Mouse (Mus musculus) forebrain, embryonic 12.5 days (tissue): ENCODE measurements around the gene Ezr. TPM values are rescaled to one million over a fixed set of nuclear protein-coding genes. Genes with fewer than 3 reads are reported as not detected.
A peak's percentile ranks its signal among the peaks of the same experiment; 100 is the strongest.

Experiments
- ATAC-seq: fragments of 200-750 bp; cut with Nextera tagmentation; 2 replicates; pipeline ENCODE4 v1.8.0; 2017; ENCODE audit warnings: moderate TSS enrichment; ENCODE audit not compliant: low FRiP score
- H3K27ac ChIP-seq: fragments of 300-500 bp; sonication (generic); 2 replicates; pipeline ENCODE4 v1.5.1; 2016; ENCODE audit warnings: mild to moderate bottlenecking
- H3K27me3 ChIP-seq: fragments of 300-500 bp; sonication (generic); 2 replicates; pipeline ENCODE4 v1.6.1; 2016; ENCODE audit warnings: mild to moderate bottlenecking
- H3K36me3 ChIP-seq: fragments of 300-500 bp; sonication (generic); replicated peaks from 2 replicates; pipeline ENCODE4 v1.6.1; 2016; ENCODE audit warnings: mild to moderate bottlenecking
- H3K4me1 ChIP-seq: fragments of 300-500 bp; sonication (generic); 2 replicates; pipeline ENCODE4 v1.6.1; 2016
- H3K4me2 ChIP-seq: fragments of 300-500 bp; sonication (generic); 2 replicates; pipeline ENCODE4 v1.6.1; 2016; ENCODE audit warnings: mild to moderate bottlenecking, moderate library complexity
- H3K4me3 ChIP-seq: fragments of 300-500 bp; sonication (generic); replicated peaks from 2 replicates; pipeline ENCODE4 v1.5.1; 2016; ENCODE audit warnings: mild to moderate bottlenecking
- H3K9ac ChIP-seq: fragments of 300-500 bp; sonication (generic); 2 replicates; pipeline ENCODE4 v1.6.1; 2016; ENCODE audit warnings: mild to moderate bottlenecking
- H3K9me3 ChIP-seq: fragments of 300-500 bp; sonication (generic); 2 replicates; pipeline ENCODE4 v1.6.1; 2016
- WGBS: fragments of 180-500 bp; shearing (Covaris S2); methylation state at CpG from one replicate; pipeline ENCODE4 v1.1.7; 2016; 5-methylcytosine and 5-hydroxymethylcytosine counted together
- polyA plus RNA-seq: library from polyadenylated mRNA; unstranded; fragments of >200 nt; fragmentation: Nextera tagmentation; extraction: Ambion mirVana; gene quantifications from 2 replicates; pipeline ENCODE4 v1.2.1, GENCODE M21; 2016

The Ezr gene
- polyA plus RNA-seq, 1 experiment from 2014 or later: 122 TPM

DNA sequence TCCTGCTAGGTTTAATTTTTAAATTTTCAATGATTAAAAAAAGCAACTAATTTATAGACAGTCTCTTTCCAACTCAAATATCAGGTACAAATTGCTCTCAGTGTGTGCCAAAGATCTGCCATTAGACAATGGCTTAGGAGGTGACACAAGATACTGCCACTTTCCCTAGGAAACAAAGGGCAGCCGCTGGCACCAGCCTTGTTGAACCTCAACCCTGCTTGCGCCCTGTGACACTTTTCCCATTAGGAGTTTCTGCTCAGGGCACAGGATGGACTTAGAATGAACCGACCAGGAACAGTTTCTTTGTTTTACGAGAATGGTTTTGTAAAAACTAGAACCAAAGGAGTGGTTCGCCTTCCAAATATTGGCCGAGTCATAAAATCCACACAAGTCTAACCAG is 6.5 kb downstream of the Ezr start:
- no peak for ATAC-seq
- H3K9me3 ChIP-seq: no peaks in the 10 kb centered on the region
- H3K4me3 ChIP-seq: no peak overlapping the region
- H3K27ac ChIP-seq: no peak overlapping the region
- H3K36me3 ChIP-seq: no peaks in the 10 kb centered on the region
- H3K4me2 ChIP-seq: no peak overlapping the region
- 53% methylated on average over 6 of the region's 6 CpGs for WGBS
- H3K9ac ChIP-seq: no peak overlapping the region
- H3K27me3 ChIP-seq: peaks cover 15% of the 10 kb centered on the region; the same call in 1 of the 2 replicates
- peaks cover 37% of the 10 kb centered on the region for H3K4me1 ChIP-seq

GRCm38 (mm10) chr17:6775671-6776070 is 6.9 kb downstream of the Ezr start:
- Histone ChIP-seq H3K4me1 (peaks cover 33% of the 10 kb centered on the region), H3K9ac (no peak overlapping the region), H3K4me2 (no peak overlapping the region), H3K4me3 (no peak overlapping the region), H3K36me3 (no peaks in the 10 kb centered on the region), H3K9me3 (no peaks in the 10 kb centered on the region), H3K27me3 (peaks cover 12% of the 10 kb centered on the region; the same call in 1 of the 2 replicates), H3K27ac (no peak overlapping the region)
- 87% methylated on average over 4 of the region's 4 CpGs for WGBS
- no peak for ATAC-seq

DNA sequence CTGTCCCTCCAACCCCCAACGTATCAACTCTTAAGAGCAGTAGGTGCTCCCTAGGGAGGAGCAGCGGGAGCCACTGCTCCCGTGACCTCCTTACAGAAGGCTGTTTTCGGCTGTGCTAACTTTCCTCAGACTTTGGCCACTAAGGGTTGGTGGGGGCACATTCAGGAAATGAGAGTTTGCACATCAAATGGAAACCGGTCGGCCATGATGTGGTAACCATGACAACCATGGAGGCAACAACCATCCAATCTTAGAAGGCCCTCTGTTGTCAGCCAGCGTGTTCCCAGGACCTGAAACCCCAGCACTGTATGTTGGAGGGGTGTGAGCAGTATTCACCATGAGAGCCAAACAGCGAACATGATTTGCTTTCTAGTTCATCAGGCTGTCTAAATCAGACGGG is 7.4 kb downstream of the Ezr start:
- no peak overlapping the region for H3K4me3 ChIP-seq
- H3K27me3 ChIP-seq: peaks cover 9% of the 10 kb centered on the region; the same call in 1 of the 2 replicates
- H3K4me2 ChIP-seq: no peak overlapping the region
- no peaks in the 10 kb centered on the region for H3K36me3 ChIP-seq
- H3K27ac ChIP-seq: no peak overlapping the region
- H3K4me1 ChIP-seq: peaks cover 32% of the 10 kb centered on the region
- ATAC-seq: no peak
- WGBS: 85% methylated on average over 9 of the region's 9 CpGs
- no peak overlapping the region for H3K9ac ChIP-seq
- no peaks in the 10 kb centered on the region for H3K9me3 ChIP-seq

DNA sequence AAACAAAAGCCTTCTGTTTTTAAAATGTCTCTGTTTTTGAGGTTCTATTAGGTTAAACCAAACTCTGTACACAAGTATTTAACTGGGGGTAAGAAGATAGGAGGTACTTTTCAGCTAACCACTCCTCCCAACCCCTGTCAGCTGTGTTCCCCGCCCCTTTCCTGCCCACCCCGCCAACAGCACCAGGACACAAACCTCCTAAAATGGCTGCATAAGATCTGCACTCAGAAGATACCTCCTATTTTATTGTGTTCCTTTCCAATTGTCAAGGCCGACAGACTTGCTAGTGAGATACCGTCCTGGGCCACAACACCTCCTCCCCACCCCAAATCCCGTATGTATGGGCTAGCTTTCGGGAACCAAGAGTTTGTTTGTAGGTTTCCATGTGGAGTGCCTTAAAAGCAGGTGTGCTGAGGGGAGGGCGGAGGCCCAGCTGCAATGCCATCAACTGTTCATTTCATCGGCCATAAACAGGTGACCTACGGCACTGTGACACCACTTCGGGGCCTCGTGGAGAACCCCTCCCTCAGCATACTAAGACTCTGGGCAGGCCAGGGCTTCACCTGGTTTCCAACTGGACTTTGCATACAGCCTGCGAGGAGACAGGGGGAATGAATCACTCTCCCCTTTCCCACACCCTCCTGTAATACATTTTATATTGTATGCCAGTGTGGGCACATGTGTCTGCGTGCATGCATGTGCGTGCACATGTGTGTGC is 9.2 kb downstream of the Ezr start:
- no peak for ATAC-seq
- peaks cover 18% of the 10 kb centered on the region for H3K4me1 ChIP-seq
- no peak overlapping the region for H3K4me3 ChIP-seq

DNA sequence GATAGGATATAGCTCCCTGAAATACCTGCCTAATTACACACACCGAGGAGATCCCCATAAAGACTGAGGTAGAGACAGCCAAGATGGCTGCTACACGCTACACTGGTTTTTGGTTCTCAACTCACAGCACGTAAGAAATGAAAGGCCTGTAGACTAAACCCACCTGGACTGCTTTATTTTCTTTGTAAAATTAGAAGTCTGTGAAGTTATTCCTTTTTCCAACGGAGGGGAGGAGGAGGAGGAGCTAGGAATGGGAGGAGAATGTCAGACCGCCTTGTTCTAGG is 10.2 kb downstream of the Ezr start:
- Histone ChIP-seq H3K36me3 (no peaks in the 10 kb centered on the region), H3K9ac (no peak overlapping the region), H3K4me1 (peaks cover 17% of the 10 kb centered on the region), H3K9me3 (no peaks in the 10 kb centered on the region), H3K27me3 (no peaks in the 10 kb centered on the region), H3K4me3 (no peak overlapping the region), H3K4me2 (no peak overlapping the region), H3K27ac (no peak overlapping the region)
- 88% methylated on average over 5 of the region's 5 CpGs for WGBS
- no peak for ATAC-seq

More for the DNA sequence above, 9.2 kb downstream of the Ezr start:
- Histone ChIP-seq H3K27me3 (no peaks in the 10 kb centered on the region), H3K36me3 (no peaks in the 10 kb centered on the region), H3K27ac (no peak overlapping the region), H3K4me2 (no peak overlapping the region), H3K9me3 (no peaks in the 10 kb centered on the region), H3K9ac (no peak overlapping the region)
- WGBS: 91% methylated on average over 14 of the region's 14 CpGs

- Histone ChIP-seq H3K9me3 (no peaks in the 10 kb centered on the region), H3K9ac (no peak overlapping the region), H3K27ac (no peak overlapping the region), H3K4me3 (no peak overlapping the region), H3K27me3 (no peaks in the 10 kb centered on the region), H3K4me1 (peaks cover 12% of the 10 kb centered on the region), H3K36me3 (no peaks in the 10 kb centered on the region), H3K4me2 (no peak overlapping the region)
- no peak for ATAC-seq
- 82% methylated on average over 16 of the region's 16 CpGs for WGBS
These were observed 10.7 kb downstream of the Ezr start for GRCm38 (mm10) chr17:6771661-6772489.

GRCm38 (mm10) chr17:6769602-6770001 is 13.0 kb downstream of the Ezr start:
- 71% methylated on average over 4 of the region's 4 CpGs for WGBS
- Histone ChIP-seq H3K9ac (no peak overlapping the region), H3K9me3 (no peaks in the 10 kb centered on the region), H3K4me3 (no peak overlapping the region), H3K4me2 (no peak overlapping the region), H3K27me3 (no peaks in the 10 kb centered on the region), H3K36me3 (no peaks in the 10 kb centered on the region), H3K27ac (no peak overlapping the region), H3K4me1 (peaks cover 21% of the 10 kb centered on the region)
- ATAC-seq: no peak

GRCm38 (mm10) chr17:6768301-6768788 is 14.2 kb downstream of the Ezr start:
- H3K4me3 ChIP-seq: no peak overlapping the region
- no peaks in the 10 kb centered on the region for H3K36me3 ChIP-seq
- 89% methylated on average over 5 of the region's 5 CpGs for WGBS
- no peak overlapping the region for H3K27ac ChIP-seq
- no peaks in the 10 kb centered on the region for H3K9me3 ChIP-seq
- H3K9ac ChIP-seq: no peak overlapping the region
- H3K4me2 ChIP-seq: no peak overlapping the region
- H3K27me3 ChIP-seq: no peaks in the 10 kb centered on the region
- H3K4me1 ChIP-seq: peaks cover 33% of the 10 kb centered on the region
- no peak for ATAC-seq

GRCm38 (mm10) chr17:6767771-6768170 is 14.8 kb downstream of the Ezr start:
- Histone ChIP-seq H3K4me2 (no peak overlapping the region), H3K27ac (no peak overlapping the region), H3K9ac (no peak overlapping the region), H3K9me3 (no peaks in the 10 kb centered on the region), H3K4me3 (no peak overlapping the region), H3K36me3 (no peaks in the 10 kb centered on the region), H3K4me1 (peaks cover 39% of the 10 kb centered on the region), H3K27me3 (no peaks in the 10 kb centered on the region)
- 77% methylated on average over 5 of the region's 5 CpGs for WGBS
- ATAC-seq: no peak

DNA sequence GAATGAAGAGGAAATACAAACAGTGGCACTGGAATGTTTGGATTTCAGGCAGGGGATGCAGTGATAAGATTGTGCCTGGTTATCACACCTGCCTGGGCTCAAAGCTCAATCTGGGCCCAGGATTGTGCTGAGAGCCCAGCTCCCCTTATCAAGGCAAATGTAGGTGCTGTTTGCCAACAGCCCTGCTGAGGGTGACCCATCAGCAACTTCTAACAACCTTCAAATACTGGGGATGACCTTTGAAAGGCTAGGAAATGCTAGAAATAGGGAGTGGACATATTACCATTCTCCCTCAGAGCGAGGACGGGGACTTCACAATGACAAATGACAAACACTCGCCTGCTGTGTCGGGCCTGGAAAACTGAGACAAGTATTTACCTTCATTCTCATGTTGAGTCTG is 15.8 kb downstream of the Ezr start:
- no peak for ATAC-seq
- Histone ChIP-seq H3K9ac (no peak overlapping the region), H3K36me3 (no peaks in the 10 kb centered on the region), H3K4me1 (peaks cover 43% of the 10 kb centered on the region), H3K9me3 (no peaks in the 10 kb centered on the region), H3K4me3 (no peak overlapping the region), H3K4me2 (no peak overlapping the region), H3K27ac (no peak overlapping the region), H3K27me3 (no peaks in the 10 kb centered on the region)
- WGBS: 90% methylated on average over 4 of the region's 4 CpGs

GRCm38 (mm10) chr17:6765886-6766285 is 16.7 kb downstream of the Ezr start:
- H3K4me3 ChIP-seq: no peak overlapping the region
- H3K27me3 ChIP-seq: no peaks in the 10 kb centered on the region
- no peak for ATAC-seq
- H3K4me1 ChIP-seq: peaks cover 43% of the 10 kb centered on the region
- no peak overlapping the region for H3K9ac ChIP-seq
- no peak overlapping the region for H3K27ac ChIP-seq
- no peaks in the 10 kb centered on the region for H3K36me3 ChIP-seq
- no peak overlapping the region for H3K4me2 ChIP-seq
- no peaks in the 10 kb centered on the region for H3K9me3 ChIP-seq
- 30% methylated on average over 2 of the region's 2 CpGs for WGBS

DNA sequence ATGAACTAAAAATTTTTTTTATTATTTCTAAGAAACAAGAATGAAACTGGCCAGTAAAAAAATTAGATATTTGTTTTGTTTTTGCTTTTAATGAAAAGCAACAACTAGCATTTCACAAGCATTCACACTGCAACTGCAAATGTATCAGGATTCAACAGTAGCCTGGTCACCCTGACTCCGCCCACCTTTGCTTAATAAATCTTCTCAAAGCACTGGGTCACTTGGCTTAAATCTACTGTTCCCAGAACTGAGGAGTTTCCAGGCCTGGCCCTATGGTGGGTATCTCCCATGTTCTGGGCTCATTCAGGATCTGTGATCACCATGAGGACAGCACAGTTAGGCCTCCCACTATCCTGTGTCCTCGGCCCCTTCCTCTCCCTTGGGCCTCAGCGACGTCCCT is 17.9 kb downstream of the Ezr start:
- Histone ChIP-seq H3K9ac (no peak overlapping the region), H3K36me3 (no peaks in the 10 kb centered on the region), H3K27ac (no peak overlapping the region), H3K4me3 (no peak overlapping the region), H3K9me3 (no peaks in the 10 kb centered on the region), H3K4me1 (peaks cover 49% of the 10 kb centered on the region), H3K4me2 (no peak overlapping the region), H3K27me3 (no peaks in the 10 kb centered on the region)
- ATAC-seq: no peak
- WGBS: 83% methylated on average over 4 of the region's 4 CpGs

- H3K27me3 ChIP-seq: no peaks in the 10 kb centered on the region
- no peak overlapping the region for H3K4me3 ChIP-seq
- 62% methylated on average over 7 of the region's 7 CpGs for WGBS
- no peaks in the 10 kb centered on the region for H3K9me3 ChIP-seq
- peaks cover 51% of the 10 kb centered on the region for H3K4me1 ChIP-seq
- no peak for ATAC-seq
- H3K9ac ChIP-seq: no peak overlapping the region
- H3K27ac ChIP-seq: peak overlapping the region; percentile 68; the same call in 1 of the 2 replicates
- H3K36me3 ChIP-seq: no peaks in the 10 kb centered on the region
- H3K4me2 ChIP-seq: no peak overlapping the region
These were observed 18.4 kb downstream of the Ezr start for GRCm38 (mm10) chr17:6764227-6764593.
